Mouse (Mus musculus) layer of hippocampus, adult 9-11 months (tissue): Measurements from ENCODE around the gene Ncapd2.

Experiments used
- DNase-seq: peaks from one replicate; pipeline ENCODE4 v3.0.0; 2022

Ncapd2 gene

GRCm38 (mm10) chr6:125213129-125213528 lies 21.6 kb upstream of the Ncapd2 start:
- DNase-seq: no peak

GRCm38 (mm10) chr6:125212621-125213020 lies 21.1 kb upstream of the Ncapd2 start:
- no peak for DNase-seq

GRCm38 (mm10) chr6:125210436-125210835 lies 18.9 kb upstream of the Ncapd2 start:
- no peak for DNase-seq

- no peak for DNase-seq
Observed at GRCm38 (mm10) chr6:125197166-125197565, 5.7 kb upstream of the Ncapd2 start.

- no peak for DNase-seq
Observed at GRCm38 (mm10) chr6:125196301-125196700, 4.8 kb upstream of the Ncapd2 start.

- DNase-seq: no peak
Observed at GRCm38 (mm10) chr6:125195541-125196075, 4.1 kb upstream of the Ncapd2 start.

GRCm38 (mm10) chr6:125193390-125193789 lies 1.9 kb upstream of the Ncapd2 start:
- no peak for DNase-seq

- no peak for DNase-seq
Observed at GRCm38 (mm10) chr6:125192841-125193240, 1.3 kb upstream of the Ncapd2 start.

GRCm38 (mm10) chr6:125192016-125192714 lies 664 bp upstream of the Ncapd2 start:
- peak; percentile 93 for DNase-seq

- DNase-seq: no peak
Observed at GRCm38 (mm10) chr6:125190816-125191215, 685 bp downstream of the Ncapd2 start.

GRCm38 (mm10) chr6:125186203-125186602 lies 5.3 kb downstream of the Ncapd2 start:
- DNase-seq: no peak

GRCm38 (mm10) chr6:125182133-125182532 lies 9.4 kb downstream of the Ncapd2 start:
- no peak for DNase-seq

GRCm38 (mm10) chr6:125179601-125180000 lies 11.9 kb downstream of the Ncapd2 start:
- no peak for DNase-seq

- DNase-seq: no peak
Observed at GRCm38 (mm10) chr6:125175469-125175868, 16.0 kb downstream of the Ncapd2 start.

- no peak for DNase-seq
Observed at GRCm38 (mm10) chr6:125173256-125173655, 18.2 kb downstream of the Ncapd2 start.

GRCm38 (mm10) chr6:125172474-125172873 lies 19.0 kb downstream of the Ncapd2 start:
- no peak for DNase-seq

GRCm38 (mm10) chr6:125170194-125170593 lies 21.3 kb downstream of the Ncapd2 start:
- no peak for DNase-seq

- DNase-seq: no peak
Observed at GRCm38 (mm10) chr6:125168086-125168485, 23.4 kb downstream of the Ncapd2 start.

GRCm38 (mm10) chr6:125166861-125167650 lies 24.4 kb downstream of the Ncapd2 start:
- no peak for DNase-seq

- DNase-seq: no peak
Observed at GRCm38 (mm10) chr6:125166051-125166751, 25.3 kb downstream of the Ncapd2 start, which contains the start of gene Gapdh. TSS of gene Gapdh (minus strand) at chr6:125166467.

- DNase-seq: peak; percentile 99
Observed at GRCm38 (mm10) chr6:125165328-125165891, 26.1 kb downstream of the Ncapd2 start.

- DNase-seq: no peak
Observed at GRCm38 (mm10) chr6:125164672-125165327, 26.7 kb downstream of the Ncapd2 start.
